Mouse (Mus musculus): ENCODE measurements around the gene Rbm42.
A peak's percentile ranks its signal among the peaks of the same experiment; 100 is the strongest.

Rbm42 gene

GRCm38 (mm10) chr7:30649591-30650540 lies at the start of gene Rbm42:
TSS of gene Rbm42 (minus strand) at chr7:30650317.
- TF ChIP-seq GATA4 (IDR thresholded peaks at IDR 0.05; ENCODE audit: insufficient replicate concordance, low read length), result peak; percentile 14; the same call in 1 of the 2 replicates

DNA sequence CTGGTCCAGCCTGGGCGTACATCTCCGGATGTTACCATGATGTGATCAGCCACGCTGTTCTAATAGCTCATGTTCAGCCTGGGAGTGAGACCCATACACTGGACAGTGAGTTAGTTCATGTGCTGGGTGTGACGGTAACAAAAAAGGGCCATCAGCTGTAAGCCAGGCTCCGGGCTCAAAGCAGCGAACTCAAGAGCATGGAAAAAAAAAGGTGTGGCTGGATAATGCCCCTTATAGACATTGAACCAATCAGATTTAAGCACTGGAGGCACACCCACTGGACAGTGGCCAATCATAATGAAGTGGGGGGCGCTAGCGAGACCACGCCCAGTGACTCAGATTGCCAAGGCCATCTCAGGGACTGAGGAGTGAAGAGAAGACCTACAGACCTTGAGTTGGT lies 48.5 kb upstream of the Rbm42 start, which contains the start of gene 2200002J24Rik:
TSS of gene 2200002J24Rik (plus strand) at position 338 of the 400 bp plus-strand sequence.
- no peak for TF ChIP-seq GATA4 (IDR thresholded peaks at IDR 0.05; ENCODE audit: insufficient replicate concordance, low read length)

GRCm38 (mm10) chr7:30698101-30698500 lies 48.0 kb upstream of the Rbm42 start:
- no peak for TF ChIP-seq GATA4 (IDR thresholded peaks at IDR 0.05; ENCODE audit: insufficient replicate concordance, low read length)

GRCm38 (mm10) chr7:30688325-30688724 lies 38.2 kb upstream of the Rbm42 start:
- TF ChIP-seq GATA4 (IDR thresholded peaks at IDR 0.05; ENCODE audit: insufficient replicate concordance, low read length), result no peak

GRCm38 (mm10) chr7:30683425-30683824 lies 33.3 kb upstream of the Rbm42 start:
- no peak for TF ChIP-seq GATA4 (IDR thresholded peaks at IDR 0.05; ENCODE audit: insufficient replicate concordance, low read length)

GRCm38 (mm10) chr7:30681897-30682296 lies 31.8 kb upstream of the Rbm42 start:
- no peak for TF ChIP-seq GATA4 (IDR thresholded peaks at IDR 0.05; ENCODE audit: insufficient replicate concordance, low read length)

DNA sequence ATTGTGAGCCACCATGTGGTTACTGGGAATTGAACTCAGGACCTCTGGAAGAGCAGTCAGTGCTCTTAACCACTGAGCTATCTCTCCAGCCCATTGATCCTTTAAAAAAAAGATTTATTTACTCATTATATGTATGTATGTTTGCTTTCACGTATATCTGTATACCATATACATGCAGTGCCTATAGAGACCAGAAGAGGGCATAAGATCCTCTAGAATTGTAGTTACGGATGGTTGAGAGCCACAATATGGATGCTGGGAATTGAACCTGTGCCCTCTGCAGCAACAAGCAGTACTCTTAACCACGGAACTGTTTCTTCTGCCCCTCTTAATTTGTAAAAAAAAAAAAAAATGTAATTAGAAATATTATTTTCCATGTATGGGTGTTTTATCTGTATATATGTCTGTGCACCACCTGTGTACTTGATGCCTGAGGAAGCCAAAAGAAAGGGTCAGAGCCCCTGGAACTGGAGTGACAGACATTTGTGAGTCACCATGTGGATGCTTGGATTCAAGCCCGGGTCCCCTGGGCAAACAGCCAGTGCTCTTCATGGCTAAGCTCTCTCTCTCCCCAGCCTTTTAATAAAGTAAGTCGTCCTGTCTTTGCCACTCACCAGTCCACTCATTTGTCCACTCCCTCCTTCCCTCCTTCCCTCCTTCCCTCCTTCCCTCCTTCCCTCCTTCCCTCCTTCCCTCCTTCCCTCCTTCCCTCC lies 28.3 kb upstream of the Rbm42 start:
- TF ChIP-seq GATA4 (IDR thresholded peaks at IDR 0.05; ENCODE audit: insufficient replicate concordance, low read length), result no peak

- TF ChIP-seq GATA4 (IDR thresholded peaks at IDR 0.05; ENCODE audit: insufficient replicate concordance, low read length), result no peak
These were observed 21.4 kb upstream of the Rbm42 start, which contains the start of gene Pmis2 for GRCm38 (mm10) chr7:30671480-30671879. TSS of gene Pmis2 (minus strand) at chr7:30671605.

DNA sequence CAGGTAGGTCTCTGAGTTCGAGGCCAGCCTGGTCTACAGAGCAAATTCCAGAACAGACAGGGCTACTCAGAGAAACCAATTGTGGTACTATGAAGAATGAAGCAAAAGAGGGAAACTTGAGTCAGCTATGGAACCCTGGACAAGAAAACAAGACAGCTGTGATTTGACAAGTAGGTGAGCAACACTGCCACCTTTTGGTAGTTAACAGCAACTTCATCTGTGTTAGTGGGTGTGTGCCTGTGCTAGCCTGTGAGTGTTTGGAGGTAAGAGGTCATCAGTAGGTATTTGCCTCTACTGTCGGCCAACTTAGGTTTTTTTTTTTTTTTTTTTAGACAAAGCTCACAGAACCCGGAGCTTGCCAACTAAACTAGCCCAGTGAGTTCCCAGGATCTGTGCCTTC lies 19.1 kb upstream of the Rbm42 start:
- no peak for TF ChIP-seq GATA4 (IDR thresholded peaks at IDR 0.05; ENCODE audit: insufficient replicate concordance, low read length)

DNA sequence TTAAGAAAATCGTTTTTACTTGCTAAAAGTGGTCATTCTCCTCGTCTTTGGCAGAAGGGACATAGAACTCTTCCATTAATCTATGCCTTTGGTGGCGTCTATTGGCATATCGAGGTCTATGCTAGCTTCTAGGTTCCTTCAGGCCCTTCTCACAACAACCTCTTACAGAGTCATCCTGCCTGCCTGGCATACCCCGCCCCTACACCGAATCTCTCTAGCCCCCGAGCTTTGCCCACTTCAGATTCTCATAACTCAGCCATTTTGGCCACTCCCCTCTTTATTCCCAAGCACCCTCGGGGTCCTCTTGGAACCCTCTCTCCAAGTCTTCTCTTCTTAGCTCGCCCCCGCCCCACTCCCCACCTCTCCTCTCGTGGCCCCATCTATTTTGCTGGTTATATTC lies 15.2 kb upstream of the Rbm42 start:
- no peak for TF ChIP-seq GATA4 (IDR thresholded peaks at IDR 0.05; ENCODE audit: insufficient replicate concordance, low read length)

DNA sequence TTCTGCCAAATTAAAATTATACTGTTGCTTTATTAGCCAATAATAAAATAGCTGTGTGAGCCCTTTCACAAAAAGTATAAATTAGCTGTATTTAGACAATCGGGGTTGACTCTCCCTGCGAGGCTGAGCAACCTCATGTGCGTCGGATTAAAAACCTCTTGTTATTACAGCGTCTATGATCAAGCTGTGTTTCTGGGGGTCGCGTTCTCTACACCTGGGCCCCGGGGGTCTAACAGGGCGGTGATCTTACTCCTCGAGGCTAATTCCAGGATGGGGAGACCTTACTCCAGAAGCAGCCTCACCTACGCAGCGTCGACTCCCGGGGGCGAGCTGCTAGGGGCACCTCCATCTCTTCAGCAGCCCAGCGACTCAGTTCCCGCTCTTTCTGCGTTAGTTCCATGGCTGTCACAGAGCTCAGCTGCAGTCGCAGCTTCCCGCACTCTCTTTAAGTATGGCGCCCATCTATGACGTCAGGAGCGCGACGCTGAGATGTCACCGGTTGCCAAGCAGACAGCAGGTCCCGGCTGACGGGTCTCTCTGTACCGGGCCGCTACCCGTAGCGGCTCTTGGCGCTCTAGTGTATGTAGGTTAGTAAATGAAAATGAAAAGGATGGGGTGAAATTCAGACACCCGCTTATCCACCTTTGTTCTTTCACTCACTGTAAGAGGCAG lies 14.5 kb upstream of the Rbm42 start, which contains the start of gene Haus5:
TSS of gene Haus5 (minus strand) at position 466 of the 672 bp plus-strand sequence.
- no peak for TF ChIP-seq GATA4 (IDR thresholded peaks at IDR 0.05; ENCODE audit: insufficient replicate concordance, low read length)

DNA sequence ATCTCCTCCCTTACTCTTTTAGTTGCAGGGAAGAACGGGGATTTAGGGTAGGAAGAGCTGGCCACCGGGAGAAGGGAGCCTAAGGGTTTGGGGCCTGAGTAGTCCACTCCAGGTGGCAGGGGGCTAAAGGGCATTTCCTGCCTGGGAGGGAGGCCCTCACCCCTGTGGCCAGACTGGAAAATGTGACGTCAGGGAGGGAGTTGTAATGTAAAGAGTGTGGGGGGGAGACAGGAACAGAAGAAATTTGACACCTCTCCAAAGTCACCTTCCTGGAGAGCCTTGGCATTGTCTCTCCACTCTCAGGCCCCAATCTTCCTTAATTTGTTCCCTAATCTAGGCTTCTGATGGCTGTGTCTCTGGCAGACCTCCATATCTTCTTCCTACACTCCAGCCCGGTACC lies 11.0 kb downstream of the Rbm42 start:
- no peak for TF ChIP-seq GATA4 (IDR thresholded peaks at IDR 0.05; ENCODE audit: insufficient replicate concordance, low read length)

DNA sequence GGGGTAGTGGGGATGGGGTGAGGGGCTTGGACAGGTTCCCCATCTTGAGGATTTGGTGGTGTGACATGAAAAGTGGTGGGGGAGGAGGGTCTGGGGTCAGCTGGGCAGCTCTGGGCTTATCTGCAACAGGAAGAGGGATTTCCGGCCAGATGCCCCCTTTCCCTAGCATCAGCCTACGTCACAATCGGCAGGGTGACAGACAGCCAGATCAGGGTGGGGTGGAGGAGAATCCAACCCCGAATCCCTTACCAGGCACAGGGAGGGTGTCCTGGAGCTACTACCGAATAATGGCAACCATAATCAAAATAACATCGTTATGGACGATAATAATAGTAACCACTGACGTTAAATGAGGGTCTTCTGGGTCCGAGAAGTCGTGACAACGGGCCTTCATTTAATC lies 13.7 kb downstream of the Rbm42 start:
- TF ChIP-seq GATA4 (IDR thresholded peaks at IDR 0.05; ENCODE audit: insufficient replicate concordance, low read length), result no peak

- TF ChIP-seq GATA4 (IDR thresholded peaks at IDR 0.05; ENCODE audit: insufficient replicate concordance, low read length), result no peak
These were observed 14.4 kb downstream of the Rbm42 start, which contains the start of gene Etv2 for GRCm38 (mm10) chr7:30635752-30636151. TSS of gene Etv2 (minus strand) at chr7:30635852.

DNA sequence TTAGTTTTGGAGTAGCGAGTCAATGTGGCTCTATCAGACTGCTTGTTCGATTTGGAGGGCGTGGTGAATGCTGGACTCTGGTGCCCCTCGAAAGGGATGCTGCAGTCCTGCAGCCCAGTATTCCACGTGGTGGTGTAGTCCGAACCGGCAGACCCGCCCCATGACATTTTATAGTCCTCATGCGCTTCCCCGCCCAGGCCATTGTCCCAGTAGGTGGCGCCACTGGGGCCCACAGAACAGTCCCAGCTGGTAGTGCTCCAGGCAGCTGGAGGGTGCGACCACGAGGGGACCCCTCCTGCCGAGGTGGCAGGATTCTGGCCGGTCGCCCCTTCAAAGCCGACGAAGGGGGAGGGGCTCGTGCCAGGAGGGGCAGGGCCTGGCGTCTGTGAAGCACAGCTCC lies 15.5 kb downstream of the Rbm42 start:
- no peak for TF ChIP-seq GATA4 (IDR thresholded peaks at IDR 0.05; ENCODE audit: insufficient replicate concordance, low read length)
